Mouse (Mus musculus) neural tube, embryonic 12.5 days (tissue): ENCODE measurements around the gene Aldh1a3. TPM values are rescaled to one million over a fixed set of nuclear protein-coding genes. Genes with fewer than 3 reads are reported as not detected.
A peak's percentile ranks its signal among the peaks of the same experiment; 100 is the strongest.

Experiments used
- ATAC-seq: fragments of 200-750 bp; cut with Nextera tagmentation; 2 replicates; pipeline ENCODE4 v1.8.0; 2017; ENCODE audit warnings: low read depth, mild to moderate bottlenecking, moderate TSS enrichment, moderate library complexity; ENCODE audit not compliant: low FRiP score
- H3K27ac ChIP-seq: fragments of 300-500 bp; sonication (generic); 2 replicates; pipeline ENCODE4 v1.5.1; 2016
- H3K27me3 ChIP-seq: fragments of 300-500 bp; sonication (generic); replicated peaks from 2 replicates; pipeline ENCODE4 v1.6.1; 2016; ENCODE audit warnings: mild to moderate bottlenecking
- H3K36me3 ChIP-seq: fragments of 300-500 bp; sonication (generic); 2 replicates; pipeline ENCODE4 v1.6.1; 2016; ENCODE audit warnings: mild to moderate bottlenecking
- H3K4me1 ChIP-seq: fragments of 300-500 bp; sonication (generic); 2 replicates; pipeline ENCODE4 v1.6.1; 2016
- H3K4me2 ChIP-seq: fragments of 300-500 bp; sonication (generic); replicated peaks from 2 replicates; pipeline ENCODE4 v1.6.1; 2016; ENCODE audit warnings: mild to moderate bottlenecking
- H3K4me3 ChIP-seq: fragments of 300-500 bp; sonication (generic); 2 replicates; pipeline ENCODE4 v1.5.1; 2016
- H3K9ac ChIP-seq: fragments of 300-500 bp; sonication (generic); 2 replicates; pipeline ENCODE4 v1.6.1; 2016; ENCODE audit warnings: mild to moderate bottlenecking
- H3K9me3 ChIP-seq: fragments of 300-500 bp; sonication (generic); 2 replicates; pipeline ENCODE4 v1.6.1; 2016; ENCODE audit warnings: mild to moderate bottlenecking
- WGBS: fragments of 180-500 bp; shearing (Covaris S2); methylation state at CpG from one replicate; pipeline ENCODE4 v1.1.7; 2016; 5-methylcytosine and 5-hydroxymethylcytosine counted together
- polyA plus RNA-seq: library from polyadenylated mRNA; unstranded; fragments of >200 nt; fragmentation: Nextera tagmentation; extraction: Ambion mirVana; gene quantifications from 2 replicates; pipeline ENCODE4 v1.2.1, GENCODE M21; 2016

The Aldh1a3 gene
- polyA plus RNA-seq, 1 experiment from 2014 or later = 2.4 TPM

GRCm38 (mm10) chr7:66445117-66445905 lies 18.0 kb upstream of the Aldh1a3 start:
- Histone ChIP-seq H3K36me3 (no peaks in the 10 kb centered on the region), H3K4me1 (peaks cover 11% of the 10 kb centered on the region), H3K4me3 (no peak overlapping the region), H3K27ac (no peak overlapping the region), H3K27me3 (no peaks in the 10 kb centered on the region), H3K9me3 (peaks cover 3% of the 10 kb centered on the region; the same call in 1 of the 2 replicates), H3K4me2 (no peak overlapping the region), H3K9ac (no peak overlapping the region)
- ATAC-seq = no peak
- 35% methylated on average over 11 of the region's 11 CpGs for WGBS

- no peak overlapping the region for H3K27ac ChIP-seq
- no peaks in the 10 kb centered on the region for H3K36me3 ChIP-seq
- H3K27me3 ChIP-seq = no peaks in the 10 kb centered on the region
- no peak overlapping the region for H3K4me2 ChIP-seq
- peaks cover 6% of the 10 kb centered on the region for H3K4me1 ChIP-seq
- H3K9me3 ChIP-seq = peaks cover 3% of the 10 kb centered on the region; the same call in 1 of the 2 replicates
- 77% methylated on average over 5 of the region's 5 CpGs for WGBS
- H3K4me3 ChIP-seq = no peak overlapping the region
- ATAC-seq = no peak
- no peak overlapping the region for H3K9ac ChIP-seq
Measured at GRCm38 (mm10) chr7:66444706-66445105, 17.4 kb upstream of the Aldh1a3 start.

GRCm38 (mm10) chr7:66442501-66443369 lies 15.4 kb upstream of the Aldh1a3 start:
- H3K27me3 ChIP-seq = no peaks in the 10 kb centered on the region
- H3K4me3 ChIP-seq = no peak overlapping the region
- 63% methylated on average over 15 of the region's 15 CpGs for WGBS
- no peak overlapping the region for H3K27ac ChIP-seq
- no peak overlapping the region for H3K4me2 ChIP-seq
- H3K4me1 ChIP-seq = peaks cover 6% of the 10 kb centered on the region
- H3K9ac ChIP-seq = no peak overlapping the region
- H3K9me3 ChIP-seq = peaks cover 3% of the 10 kb centered on the region; the same call in 1 of the 2 replicates
- no peak for ATAC-seq
- no peaks in the 10 kb centered on the region for H3K36me3 ChIP-seq

GRCm38 (mm10) chr7:66438787-66439669 lies 11.7 kb upstream of the Aldh1a3 start:
- ATAC-seq = no peak
- H3K27ac ChIP-seq = no peak overlapping the region
- H3K27me3 ChIP-seq = no peaks in the 10 kb centered on the region
- no peak overlapping the region for H3K9ac ChIP-seq
- H3K9me3 ChIP-seq = no peaks in the 10 kb centered on the region
- no peak overlapping the region for H3K4me2 ChIP-seq
- H3K4me3 ChIP-seq = no peak overlapping the region
- WGBS = 77% methylated on average over 12 of the region's 12 CpGs
- H3K4me1 ChIP-seq = no peaks in the 10 kb centered on the region
- no peaks in the 10 kb centered on the region for H3K36me3 ChIP-seq

- Histone ChIP-seq H3K4me1 (no peaks in the 10 kb centered on the region), H3K4me3 (no peak overlapping the region), H3K27ac (no peak overlapping the region), H3K27me3 (peaks cover 7% of the 10 kb centered on the region; the same call in 1 of the 2 replicates), H3K36me3 (no peaks in the 10 kb centered on the region), H3K4me2 (no peak overlapping the region), H3K9me3 (no peaks in the 10 kb centered on the region), H3K9ac (no peak overlapping the region)
- 44% methylated on average over 10 of the region's 10 CpGs for WGBS
- ATAC-seq = no peak
Measured at GRCm38 (mm10) chr7:66434453-66434935, 7.2 kb upstream of the Aldh1a3 start.

GRCm38 (mm10) chr7:66427053-66427436 lies 272 bp downstream of the Aldh1a3 start:
- under 1% methylated on average over 23 of the region's 23 CpGs for WGBS
- ATAC-seq = peak; percentile 69

GRCm38 (mm10) chr7:66421903-66422302 lies 5.4 kb downstream of the Aldh1a3 start:
- Histone ChIP-seq H3K9me3 (no peaks in the 10 kb centered on the region), H3K27ac (no peak overlapping the region), H3K9ac (no peak overlapping the region), H3K27me3 (peaks cover 37% of the 10 kb centered on the region), H3K4me2 (no peak overlapping the region), H3K4me1 (peaks cover 2% of the 10 kb centered on the region), H3K4me3 (no peak overlapping the region), H3K36me3 (no peaks in the 10 kb centered on the region)
- 77% methylated on average over 8 of the region's 8 CpGs for WGBS
- no peak for ATAC-seq

More at GRCm38 (mm10) chr7:66427053-66427436, 272 bp downstream of the Aldh1a3 start:
- Histone ChIP-seq H3K4me3 (peak overlapping the region; percentile 45), H3K36me3 (no peaks in the 10 kb centered on the region), H3K27me3 (peaks cover 65% of the 10 kb centered on the region), H3K4me2 (peak overlapping the region; percentile 95), H3K4me1 (peaks cover 13% of the 10 kb centered on the region), H3K27ac (no peak overlapping the region), H3K9ac (peak overlapping the region; percentile 42; the same call in 1 of the 2 replicates), H3K9me3 (no peaks in the 10 kb centered on the region)

GRCm38 (mm10) chr7:66418981-66419380 lies 8.3 kb downstream of the Aldh1a3 start:
- no peak overlapping the region for H3K4me2 ChIP-seq
- 56% methylated on average over 12 of the region's 12 CpGs for WGBS
- no peak overlapping the region for H3K27ac ChIP-seq
- H3K9me3 ChIP-seq = no peaks in the 10 kb centered on the region
- no peak for ATAC-seq
- H3K4me1 ChIP-seq = no peaks in the 10 kb centered on the region
- H3K4me3 ChIP-seq = no peak overlapping the region
- H3K27me3 ChIP-seq = peaks cover 11% of the 10 kb centered on the region; the same call in 1 of the 2 replicates
- no peaks in the 10 kb centered on the region for H3K36me3 ChIP-seq
- H3K9ac ChIP-seq = no peak overlapping the region

GRCm38 (mm10) chr7:66416829-66417228 lies 10.5 kb downstream of the Aldh1a3 start:
- no peaks in the 10 kb centered on the region for H3K36me3 ChIP-seq
- H3K9ac ChIP-seq = no peak overlapping the region
- H3K4me3 ChIP-seq = no peak overlapping the region
- ATAC-seq = no peak
- no peak overlapping the region for H3K4me2 ChIP-seq
- 0 out of 2 replicates have a peak, but pooled peaks cover 5% of the 10 kb centered on the region for H3K27me3 ChIP-seq
- H3K27ac ChIP-seq = no peak overlapping the region
- no peaks in the 10 kb centered on the region for H3K9me3 ChIP-seq
- no peaks in the 10 kb centered on the region for H3K4me1 ChIP-seq
- WGBS = 90% methylated on average over 4 of the region's 4 CpGs

- no peak for ATAC-seq
- Histone ChIP-seq H3K9ac (no peak overlapping the region), H3K36me3 (no peaks in the 10 kb centered on the region), H3K4me1 (no peaks in the 10 kb centered on the region), H3K9me3 (no peaks in the 10 kb centered on the region), H3K27ac (no peak overlapping the region), H3K4me2 (no peak overlapping the region), H3K27me3 (no peaks in the 10 kb centered on the region), H3K4me3 (no peak overlapping the region)
- 74% methylated on average over 7 of the region's 7 CpGs for WGBS
Measured at GRCm38 (mm10) chr7:66413093-66413492, 14.2 kb downstream of the Aldh1a3 start.

GRCm38 (mm10) chr7:66409433-66409832 lies 17.9 kb downstream of the Aldh1a3 start:
- H3K36me3 ChIP-seq = no peaks in the 10 kb centered on the region
- no peak overlapping the region for H3K4me3 ChIP-seq
- 70% methylated on average over 6 of the region's 6 CpGs for WGBS
- peaks cover 7% of the 10 kb centered on the region for H3K4me1 ChIP-seq
- H3K27me3 ChIP-seq = no peaks in the 10 kb centered on the region
- H3K9me3 ChIP-seq = no peaks in the 10 kb centered on the region
- no peak overlapping the region for H3K9ac ChIP-seq
- ATAC-seq = peak; percentile 30; the same call in 1 of the 2 replicates
- H3K27ac ChIP-seq = no peak overlapping the region
- no peak overlapping the region for H3K4me2 ChIP-seq
